Mouse (Mus musculus): ENCODE results near the gene Flt3l. TPM values are rescaled to one million over a fixed set of nuclear protein-coding genes. Genes with fewer than 3 reads are reported as not detected.

Flt3l gene
- polyA plus RNA-seq, 1 experiment from 2014 or later = 1.5 TPM

- H3K36me3 ChIP-seq = 0 out of 2 replicates have a peak, but pooled peaks cover 11% of the 10 kb centered on the region
- ATAC-seq (replicated peaks; ENCODE audit: insufficient number of reproducible peaks, insufficient read depth, low FRiP score, low read depth) = no peak
- H3K27me3 ChIP-seq = no peaks in the 10 kb centered on the region
- H3K4me2 ChIP-seq = no peak overlapping the region
- no peak overlapping the region for H3K4me3 ChIP-seq
- H3K9ac ChIP-seq = no peak overlapping the region
- peaks cover 9% of the 10 kb centered on the region for H3K4me1 ChIP-seq (replicated peaks)
- H3K27ac ChIP-seq = no peak overlapping the region
- no peaks in the 10 kb centered on the region for H3K9me3 ChIP-seq (replicated peaks)
- 84% methylated on average over 13 of the region's 13 CpGs for WGBS
Observed at GRCm38 (mm10) chr7:45144368-45145174, 8.3 kb upstream of the Flt3l start.

- H3K36me3 ChIP-seq = 0 out of 2 replicates have a peak, but pooled peaks cover 11% of the 10 kb centered on the region
- 81% methylated on average over 5 of the region's 5 CpGs for WGBS
Observed at GRCm38 (mm10) chr7:45141914-45142313, 5.7 kb upstream of the Flt3l start.

GRCm38 (mm10) chr7:45141319-45141718 lies 5.1 kb upstream of the Flt3l start:
- no peak for ATAC-seq (replicated peaks; ENCODE audit: insufficient number of reproducible peaks, insufficient read depth, low FRiP score, low read depth)
- Histone ChIP-seq H3K4me2 (no peak overlapping the region), H3K4me3 (no peak overlapping the region), H3K36me3 (0 out of 2 replicates have a peak, but pooled peaks cover 11% of the 10 kb centered on the region), H3K27ac (no peak overlapping the region), H3K9me3 (replicated peaks) (no peaks in the 10 kb centered on the region), H3K27me3 (no peaks in the 10 kb centered on the region), H3K4me1 (replicated peaks) (peaks cover 4% of the 10 kb centered on the region; the same call in 1 of the 2 replicates), H3K9ac (no peak overlapping the region)
- 89% methylated on average over 3 of the region's 3 CpGs for WGBS

More at GRCm38 (mm10) chr7:45141914-45142313, 5.7 kb upstream of the Flt3l start:
- no peak overlapping the region for H3K9ac ChIP-seq
- no peaks in the 10 kb centered on the region for H3K9me3 ChIP-seq (replicated peaks)
- no peak overlapping the region for H3K4me2 ChIP-seq
- H3K27me3 ChIP-seq = no peaks in the 10 kb centered on the region
- no peak overlapping the region for H3K27ac ChIP-seq
- H3K4me3 ChIP-seq = no peak overlapping the region
- peaks cover 4% of the 10 kb centered on the region; the same call in 1 of the 2 replicates for H3K4me1 ChIP-seq (replicated peaks)
- ATAC-seq (replicated peaks; ENCODE audit: insufficient number of reproducible peaks, insufficient read depth, low FRiP score, low read depth) = no peak

- Histone ChIP-seq H3K4me2 (no peak overlapping the region), H3K9me3 (replicated peaks) (no peaks in the 10 kb centered on the region), H3K4me1 (replicated peaks) (peaks cover 9% of the 10 kb centered on the region), H3K4me3 (no peak overlapping the region), H3K27ac (no peak overlapping the region), H3K9ac (no peak overlapping the region), H3K27me3 (no peaks in the 10 kb centered on the region), H3K36me3 (0 out of 2 replicates have a peak, but pooled peaks cover 5% of the 10 kb centered on the region)
- 70% methylated on average over 8 of the region's 8 CpGs for WGBS
- ATAC-seq (replicated peaks; ENCODE audit: insufficient number of reproducible peaks, insufficient read depth, low FRiP score, low read depth) = no peak
Observed at GRCm38 (mm10) chr7:45139904-45140723, 3.9 kb upstream of the Flt3l start.

GRCm38 (mm10) chr7:45138403-45138802 lies 2.2 kb upstream of the Flt3l start:
- Histone ChIP-seq H3K27me3 (no peaks in the 10 kb centered on the region), H3K4me2 (no peak overlapping the region), H3K4me1 (replicated peaks) (peaks cover 20% of the 10 kb centered on the region), H3K9ac (no peak overlapping the region), H3K36me3 (no peaks in the 10 kb centered on the region), H3K9me3 (replicated peaks) (no peaks in the 10 kb centered on the region), H3K4me3 (no peak overlapping the region), H3K27ac (no peak overlapping the region)
- 84% methylated on average over 1 of the region's 1 CpGs for WGBS
- no peak for ATAC-seq (replicated peaks; ENCODE audit: insufficient number of reproducible peaks, insufficient read depth, low FRiP score, low read depth)

DNA sequence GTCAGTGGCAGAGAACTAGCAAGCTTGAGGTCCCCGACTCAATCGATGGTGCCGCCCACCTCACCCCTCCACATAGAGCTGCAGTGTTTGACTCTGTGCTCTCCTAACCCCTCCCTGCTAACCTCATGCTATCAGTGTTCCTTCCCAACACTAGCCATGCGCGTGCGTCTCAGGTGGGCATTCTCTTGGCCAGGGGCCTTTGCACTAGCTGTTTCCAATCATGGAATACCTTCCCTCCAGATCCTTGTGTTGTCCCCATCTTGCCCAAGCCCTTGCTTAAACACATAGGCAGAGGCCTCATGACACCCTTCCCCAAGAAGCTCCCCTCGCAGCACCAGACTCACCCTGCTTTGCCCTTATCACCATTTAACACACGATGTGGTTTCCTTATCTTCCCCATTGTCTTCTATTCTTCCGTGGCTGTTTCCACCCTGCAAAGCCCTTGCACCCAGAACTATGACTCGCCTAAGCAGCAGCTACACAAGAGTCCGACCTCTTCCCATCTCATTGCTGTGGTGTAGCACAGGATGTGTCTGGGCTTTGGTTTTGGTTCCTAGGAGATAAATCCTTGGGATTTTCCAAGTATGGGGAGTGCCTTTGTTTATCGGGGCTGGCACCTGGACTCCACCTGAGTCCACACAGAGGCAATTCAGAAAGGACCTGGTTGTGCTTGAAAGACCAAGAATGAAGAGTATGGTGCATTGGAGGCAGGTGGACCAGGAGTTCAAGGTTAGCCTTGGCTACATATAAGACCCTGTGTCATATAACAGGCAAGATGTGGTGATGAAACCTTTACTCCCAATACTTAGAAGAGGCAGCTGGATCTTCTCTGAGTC lies 1.2 kb upstream of the Flt3l start:
- ATAC-seq (replicated peaks; ENCODE audit: insufficient number of reproducible peaks, insufficient read depth, low FRiP score, low read depth) = no peak

GRCm38 (mm10) chr7:45135370-45135769 lies 862 bp downstream of the Flt3l start:
- no peak for ATAC-seq (replicated peaks; ENCODE audit: insufficient number of reproducible peaks, insufficient read depth, low FRiP score, low read depth)
- Histone ChIP-seq H3K9ac (no peak overlapping the region), H3K4me1 (replicated peaks) (peaks cover 20% of the 10 kb centered on the region), H3K4me2 (peak overlapping the region; percentile 78), H3K36me3 (no peaks in the 10 kb centered on the region), H3K4me3 (peak overlapping the region; percentile 59), H3K27me3 (no peaks in the 10 kb centered on the region), H3K9me3 (replicated peaks) (no peaks in the 10 kb centered on the region), H3K27ac (no peak overlapping the region)
- 69% methylated on average over 3 of the region's 3 CpGs for WGBS

More for the DNA sequence above, 1.2 kb upstream of the Flt3l start:
- no peaks in the 10 kb centered on the region for H3K27me3 ChIP-seq
- H3K9me3 ChIP-seq (replicated peaks) = no peaks in the 10 kb centered on the region
- H3K36me3 ChIP-seq = no peaks in the 10 kb centered on the region
- no peak overlapping the region for H3K4me3 ChIP-seq
- H3K9ac ChIP-seq = no peak overlapping the region
- 57% methylated on average over 12 of the region's 12 CpGs for WGBS
- no peak overlapping the region for H3K27ac ChIP-seq
- no peak overlapping the region for H3K4me2 ChIP-seq
- H3K4me1 ChIP-seq (replicated peaks) = peaks cover 20% of the 10 kb centered on the region

- WGBS = 13% methylated on average over 12 of the region's 12 CpGs
- Histone ChIP-seq H3K4me2 (peak overlapping the region; percentile 78; the same call in 1 of the 2 replicates), H3K9ac (no peak overlapping the region), H3K27ac (no peak overlapping the region), H3K9me3 (replicated peaks) (no peaks in the 10 kb centered on the region), H3K36me3 (no peaks in the 10 kb centered on the region), H3K27me3 (no peaks in the 10 kb centered on the region), H3K4me3 (no peak overlapping the region; the same call in 1 of the 2 replicates), H3K4me1 (replicated peaks) (peaks cover 25% of the 10 kb centered on the region)
- ATAC-seq (replicated peaks; ENCODE audit: insufficient number of reproducible peaks, insufficient read depth, low FRiP score, low read depth) = 0 out of 2 replicates have a peak, but pooled peaks have one; percentile 25
Observed at GRCm38 (mm10) chr7:45134544-45135026, 1.6 kb downstream of the Flt3l start.

DNA sequence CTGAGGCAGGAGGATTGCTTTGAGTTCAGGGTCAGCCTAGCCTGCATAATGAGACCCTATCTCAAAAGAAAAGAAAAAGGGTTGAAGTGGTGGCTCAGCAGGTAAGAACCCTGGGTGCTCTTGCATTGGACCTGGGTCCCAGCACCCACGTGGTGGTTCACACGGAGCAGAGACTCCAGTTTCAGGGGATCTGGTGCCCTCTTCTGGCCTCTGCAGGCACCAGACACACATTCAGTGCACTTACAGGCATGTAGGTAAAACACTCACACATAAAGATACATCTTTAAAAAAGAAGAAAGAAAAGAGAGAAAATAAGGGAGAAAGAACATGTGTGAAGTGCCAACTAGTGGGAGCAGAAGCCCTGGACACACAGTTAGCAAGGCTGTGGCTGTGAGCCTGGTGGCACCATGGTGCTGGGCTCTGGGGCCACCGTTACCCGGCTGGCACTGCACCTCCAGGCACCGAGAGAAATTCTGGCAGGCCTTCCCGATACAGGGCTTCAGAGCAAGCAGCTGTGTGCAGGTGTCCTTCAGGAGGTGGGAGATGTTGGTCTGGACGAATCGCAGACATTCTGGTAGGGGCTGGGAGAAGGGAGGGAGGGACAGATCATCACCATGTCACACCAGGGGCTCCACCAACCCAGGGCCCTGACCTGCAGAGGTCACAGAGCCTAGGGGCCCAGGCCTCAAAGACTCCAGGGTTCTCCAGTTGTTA lies 2.6 kb downstream of the Flt3l start:
- no peaks in the 10 kb centered on the region for H3K27me3 ChIP-seq
- H3K4me2 ChIP-seq = no peak overlapping the region
- H3K36me3 ChIP-seq = no peaks in the 10 kb centered on the region
- no peak overlapping the region for H3K9ac ChIP-seq
- H3K4me1 ChIP-seq (replicated peaks) = peaks cover 29% of the 10 kb centered on the region
- H3K27ac ChIP-seq = no peak overlapping the region
- no peaks in the 10 kb centered on the region for H3K9me3 ChIP-seq (replicated peaks)
- 73% methylated on average over 8 of the region's 8 CpGs for WGBS
- ATAC-seq (replicated peaks; ENCODE audit: insufficient number of reproducible peaks, insufficient read depth, low FRiP score, low read depth) = no peak
- no peak overlapping the region for H3K4me3 ChIP-seq

GRCm38 (mm10) chr7:45131850-45132249 lies 4.4 kb downstream of the Flt3l start:
- ATAC-seq (replicated peaks; ENCODE audit: insufficient number of reproducible peaks, insufficient read depth, low FRiP score, low read depth) = no peak
- H3K27ac ChIP-seq = no peak overlapping the region
- H3K27me3 ChIP-seq = no peaks in the 10 kb centered on the region
- WGBS = 59% methylated on average over 11 of the region's 11 CpGs
- no peak overlapping the region for H3K9ac ChIP-seq
- H3K4me1 ChIP-seq (replicated peaks) = peaks cover 32% of the 10 kb centered on the region
- H3K4me2 ChIP-seq = no peak overlapping the region
- no peaks in the 10 kb centered on the region for H3K9me3 ChIP-seq (replicated peaks)
- H3K4me3 ChIP-seq = no peak overlapping the region
- peaks cover 7% of the 10 kb centered on the region for H3K36me3 ChIP-seq
